Mouse (Mus musculus) megakaryocyte, embryonic 14.5 days (primary cell): ENCODE data around the gene Utrn. TPM values are rescaled to one million over a fixed set of nuclear protein-coding genes. Genes with fewer than 3 reads are reported as not detected.
A peak's percentile ranks its signal among the peaks of the same experiment; 100 is the strongest.

Source experiments
- H3K27me3 ChIP-seq: replicated peaks from 2 replicates; pipeline ENCODE3; 2012; ENCODE audit warnings: inconsistent platforms
- H3K36me3 ChIP-seq: replicated peaks from 2 replicates; pipeline ENCODE3; 2012; ENCODE audit warnings: low read length, inconsistent platforms, mixed read lengths
- H3K4me1 ChIP-seq: 2 replicates; pipeline ENCODE4 v1.6.1; 2012; ENCODE audit warnings: inconsistent platforms
- H3K4me3 ChIP-seq: replicated peaks from 2 replicates; pipeline ENCODE3; 2012; ENCODE audit warnings: moderate library complexity, mild to moderate bottlenecking, inconsistent platforms
- H3K9me3 ChIP-seq: 2 replicates; pipeline ENCODE4 v1.6.1; 2012; ENCODE audit warnings: inconsistent platforms
- FLI1 ChIP-seq: IDR thresholded peaks from 2 replicates; pipeline ENCODE4 v1.6.1; 2012; ENCODE audit warnings: low read length, inconsistent platforms, mixed read lengths
- GATA1 ChIP-seq: IDR thresholded peaks from 3 replicates; pipeline ENCODE4 v1.6.1; 2012; ENCODE audit warnings: mixed read lengths, low read length, inconsistent platforms, borderline replicate concordance
- polyA plus RNA-seq: library from polyadenylated mRNA; stranded (reverse); fragments of >175 nt; gene quantifications from 2 replicates; pipeline ENCODE4 v1.2.3, GENCODE M21; 2012; ENCODE audit warnings: low replicate concordance; ENCODE audit not compliant: insufficient read depth

Utrn gene
- polyA plus RNA-seq, 1 experiment, result 6.1 TPM

- H3K4me1 ChIP-seq, result peaks cover 50% of the 10 kb centered on the region
- TF ChIP-seq GATA1 (no peak), FLI1 (no peak)
- peaks cover 14% of the 10 kb centered on the region for H3K36me3 ChIP-seq
- no peaks in the 10 kb centered on the region for H3K27me3 ChIP-seq
- H3K9me3 ChIP-seq, result no peaks in the 10 kb centered on the region
- H3K4me3 ChIP-seq, result no peak overlapping the region
Observed at GRCm38 (mm10) chr10:12595379-12595778, 273.8 kb downstream of the Utrn start.

GRCm38 (mm10) chr10:12594958-12595357, 274.2 kb downstream of the Utrn start:
- H3K27me3 ChIP-seq, result no peaks in the 10 kb centered on the region
- no peaks in the 10 kb centered on the region for H3K9me3 ChIP-seq
- TF ChIP-seq FLI1 (no peak), GATA1 (no peak)
- peaks cover 12% of the 10 kb centered on the region for H3K36me3 ChIP-seq
- H3K4me1 ChIP-seq, result peaks cover 54% of the 10 kb centered on the region
- no peak overlapping the region for H3K4me3 ChIP-seq

GRCm38 (mm10) chr10:12593071-12593470, 276.1 kb downstream of the Utrn start:
- no peak for TF ChIP-seq GATA1
- no peak for TF ChIP-seq FLI1
- H3K4me1 ChIP-seq, result peaks cover 60% of the 10 kb centered on the region
- H3K27me3 ChIP-seq, result no peaks in the 10 kb centered on the region
- no peaks in the 10 kb centered on the region for H3K9me3 ChIP-seq
- H3K36me3 ChIP-seq, result peaks cover 17% of the 10 kb centered on the region
- no peak overlapping the region for H3K4me3 ChIP-seq

GRCm38 (mm10) chr10:12591946-12592345, 277.2 kb downstream of the Utrn start:
- H3K27me3 ChIP-seq, result no peaks in the 10 kb centered on the region
- no peak overlapping the region for H3K4me3 ChIP-seq
- TF ChIP-seq GATA1, result no peak
- TF ChIP-seq FLI1, result no peak
- no peaks in the 10 kb centered on the region for H3K9me3 ChIP-seq
- peaks cover 24% of the 10 kb centered on the region for H3K36me3 ChIP-seq
- peaks cover 66% of the 10 kb centered on the region for H3K4me1 ChIP-seq

- H3K4me3 ChIP-seq, result no peak overlapping the region
- H3K36me3 ChIP-seq, result peaks cover 56% of the 10 kb centered on the region
- H3K27me3 ChIP-seq, result no peaks in the 10 kb centered on the region
- H3K4me1 ChIP-seq, result peaks cover 43% of the 10 kb centered on the region
- no peak for TF ChIP-seq FLI1
- TF ChIP-seq GATA1, result no peak
- peaks cover 8% of the 10 kb centered on the region; the same call in 1 of the 2 replicates for H3K9me3 ChIP-seq
Observed at GRCm38 (mm10) chr10:12588051-12588450, 281.1 kb downstream of the Utrn start.

- Histone ChIP-seq H3K27me3 (no peaks in the 10 kb centered on the region), H3K4me1 (peaks cover 51% of the 10 kb centered on the region), H3K36me3 (peaks cover 57% of the 10 kb centered on the region), H3K9me3 (peaks cover 8% of the 10 kb centered on the region; the same call in 1 of the 2 replicates), H3K4me3 (no peak overlapping the region)
- TF ChIP-seq FLI1 (no peak), GATA1 (no peak)
Observed at GRCm38 (mm10) chr10:12587318-12587717, 281.8 kb downstream of the Utrn start.

- H3K36me3 ChIP-seq, result peaks cover 52% of the 10 kb centered on the region
- H3K9me3 ChIP-seq, result peaks cover 8% of the 10 kb centered on the region; the same call in 1 of the 2 replicates
- no peak for TF ChIP-seq FLI1
- no peak for TF ChIP-seq GATA1
- peaks cover 51% of the 10 kb centered on the region for H3K4me1 ChIP-seq
- no peak overlapping the region for H3K4me3 ChIP-seq
- no peaks in the 10 kb centered on the region for H3K27me3 ChIP-seq
Observed at GRCm38 (mm10) chr10:12586825-12587224, 282.3 kb downstream of the Utrn start.

- Histone ChIP-seq H3K27me3 (no peaks in the 10 kb centered on the region), H3K4me1 (peaks cover 51% of the 10 kb centered on the region), H3K4me3 (no peak overlapping the region), H3K9me3 (peaks cover 8% of the 10 kb centered on the region; the same call in 1 of the 2 replicates), H3K36me3 (peaks cover 51% of the 10 kb centered on the region)
- no peak for TF ChIP-seq GATA1
- TF ChIP-seq FLI1, result no peak
Observed at GRCm38 (mm10) chr10:12586200-12586599, 283.0 kb downstream of the Utrn start.

GRCm38 (mm10) chr10:12583473-12583872, 285.7 kb downstream of the Utrn start:
- Histone ChIP-seq H3K4me3 (no peak overlapping the region), H3K4me1 (peaks cover 57% of the 10 kb centered on the region), H3K9me3 (peaks cover 8% of the 10 kb centered on the region; the same call in 1 of the 2 replicates), H3K27me3 (no peaks in the 10 kb centered on the region), H3K36me3 (peaks cover 61% of the 10 kb centered on the region)
- TF ChIP-seq GATA1 (no peak), FLI1 (no peak)

- Histone ChIP-seq H3K36me3 (peaks cover 24% of the 10 kb centered on the region), H3K9me3 (no peaks in the 10 kb centered on the region; the same call in 1 of the 2 replicates), H3K27me3 (no peaks in the 10 kb centered on the region), H3K4me1 (peaks cover 86% of the 10 kb centered on the region), H3K4me3 (peak overlapping the region; percentile 83)
- no peak for TF ChIP-seq FLI1
- no peak for TF ChIP-seq GATA1
Observed at GRCm38 (mm10) chr10:12579048-12579447, 290.1 kb downstream of the Utrn start.

GRCm38 (mm10) chr10:12575849-12576435, 293.2 kb downstream of the Utrn start:
- no peaks in the 10 kb centered on the region for H3K27me3 ChIP-seq
- H3K36me3 ChIP-seq, result peaks cover 9% of the 10 kb centered on the region
- peaks cover 89% of the 10 kb centered on the region for H3K4me1 ChIP-seq
- H3K4me3 ChIP-seq, result no peak overlapping the region
- TF ChIP-seq GATA1 (no peak), FLI1 (no peak)
- no peaks in the 10 kb centered on the region for H3K9me3 ChIP-seq
